18 mouse cellular contexts compared by ENCODE assay signal in the genomic region with DNA sequence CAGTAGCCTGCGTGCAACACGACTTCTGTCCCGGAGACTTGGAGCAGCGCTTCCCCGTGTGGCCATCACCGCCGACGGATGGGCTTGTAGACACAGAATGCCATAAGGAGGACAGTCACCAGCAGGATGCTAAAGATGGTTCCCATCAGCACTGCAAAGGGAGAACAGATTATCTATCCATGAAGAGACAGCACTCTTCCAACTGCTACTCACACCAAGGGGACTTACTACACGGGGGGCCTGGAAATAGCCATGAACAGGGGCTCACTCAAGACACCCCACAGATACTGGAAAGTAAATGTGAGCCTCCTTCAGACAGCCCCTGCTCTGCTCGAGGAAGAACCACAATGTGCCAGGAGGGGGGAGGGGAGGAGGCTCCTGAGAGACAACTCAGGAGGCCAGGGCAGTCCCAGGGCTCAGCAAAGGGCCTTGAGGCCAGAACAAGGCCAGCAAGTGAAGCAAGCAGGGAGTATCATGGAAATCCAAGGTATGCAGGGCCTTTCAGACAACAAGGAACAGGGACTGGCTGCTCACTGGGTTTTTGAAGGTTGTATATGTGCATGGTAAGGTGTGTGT. TPM values are rescaled to one million over a fixed set of nuclear protein-coding genes. Genes with fewer than 3 reads are reported as not detected.
A peak's percentile ranks its signal among the peaks of the same experiment; 100 is the strongest.
DNase-seq lines count a peak whose midpoint lies in the region; ATAC-seq lines count a peak whose summit lies in the region.
"Had no signal": no experiment of that assay in that cellular context is flagged by ENCODE, and none has a peak within 500 bp of the region (broad histone marks: within the 10 kb centered on the region; RNA-seq: fewer than 3 reads in every experiment).

No protein-coding gene starts in this region.

- H3K9me3 ChIP-seq in liver, embryonic 11.5 days (ENCODE audit: control insufficient read depth, low read length) = no peaks in the 10 kb centered on the region
- H3K9me3 ChIP-seq: limb, embryonic 13.5 days had no signal

- H3K4me2 ChIP-seq in liver, embryonic 11.5 days = no peak overlapping the region
- H3K4me2 ChIP-seq: limb, embryonic 13.5 days had no signal

- H3K4me3 ChIP-seq in liver, embryonic 11.5 days (ENCODE audit: low read depth, low read length) = no peak overlapping the region
- H3K4me3 ChIP-seq: gastrocnemius, adult 2 months; limb, embryonic 13.5 days had no signal

- peaks cover 50% of the 10 kb centered on the region for H3K4me1 ChIP-seq in liver, embryonic 11.5 days (replicated peaks; ENCODE audit: control insufficient read depth, insufficient read depth, low read length)

- peak; percentile 47 to 51 for DNase-seq in cerebellum, postnatal 10 days
- DNase-seq in cerebellum, adult 11 months = no peak
- DNase-seq in liver, embryonic 11.5 days (ENCODE audit: low spot score) = no peak
- no peak for DNase-seq in liver
- DNase-seq in testis, postnatal 10 days (ENCODE audit: low spot score) = peak; percentile 73
- DNase-seq in testis, postnatal 14 days (ENCODE audit: low spot score) = no peak
- no peak for DNase-seq in lung, adult 18-20 months
- DNase-seq: forebrain, postnatal 0 days; gastrocnemius, adult 2 months; heart, adult 18-20 months; heart, postnatal 10 days; kidney, adult 9 months; retina, postnatal 1 day had no signal

- peaks cover 9% of the 10 kb centered on the region for H3K36me3 ChIP-seq in liver, embryonic 11.5 days (ENCODE audit: control insufficient read depth, insufficient read depth, low read length)

- H3K27ac ChIP-seq in liver, embryonic 11.5 days (ENCODE audit: low read depth, low read length) = peak overlapping the region; percentile 0; the same call in 1 of the 2 replicates
- H3K27ac ChIP-seq: gastrocnemius, adult 2 months; limb, embryonic 13.5 days had no signal

- ATAC-seq in liver, embryonic 11.5 days (replicated peaks; ENCODE audit: low FRiP score) = no peak
- ATAC-seq: forebrain, postnatal 0 days; Patski had no signal

- WGBS in liver, embryonic 11.5 days = 77% methylated on average over 10 of the region's 10 CpGs

- H3K9ac ChIP-seq in liver, embryonic 11.5 days (ENCODE audit: low read depth, low read length) = no peak overlapping the region
- H3K9ac ChIP-seq: forebrain, postnatal 0 days; limb, embryonic 13.5 days had no signal

- no peaks in the 10 kb centered on the region for H3K27me3 ChIP-seq in liver, embryonic 11.5 days (replicated peaks; ENCODE audit: control insufficient read depth, insufficient read depth, low read length)
- H3K27me3 ChIP-seq: limb, embryonic 13.5 days; Patski had no signal

RNA-seq across cellular contexts. Expression of gene 1500011B03Rik, which starts 14.0 kb away (rescaled TPM):
- polyA plus RNA-seq in liver, embryonic 11.5 days (2014; fragmentation: Nextera tagmentation; extraction: Ambion mirVana) = 70.3 and 75.6 TPM in 2 replicates

RNA-seq across cellular contexts. Expression of gene Git2, which starts 34.0 kb away (rescaled TPM):
- polyA plus RNA-seq in liver, embryonic 11.5 days (2014; fragmentation: Nextera tagmentation; extraction: Ambion mirVana) = 37.5 and 46.1 TPM in 2 replicates

RNA-seq across cellular contexts. Expression of gene Ankrd13a, which starts 34.8 kb away (rescaled TPM):
- 81.2 and 96.5 TPM in 2 replicates for polyA plus RNA-seq in liver, embryonic 11.5 days (2014; fragmentation: Nextera tagmentation; extraction: Ambion mirVana)

RNA-seq across cellular contexts. Expression of gene 4930519G04Rik, which starts 44.2 kb away (rescaled TPM):
- not detected in 2 replicates for polyA plus RNA-seq in liver, embryonic 11.5 days (2014; fragmentation: Nextera tagmentation; extraction: Ambion mirVana)
- polyA plus RNA-seq: embryonic facial prominence, embryonic 11.5 days; forebrain, postnatal 0 days; large intestine, adult 2 months; limb, embryonic 13.5 days; lung, embryonic 16.5 days had no signal

RNA-seq across cellular contexts. Expression of gene Gm9936, which starts 49.2 kb away (rescaled TPM):
- 0.12 TPM in 1 of 2 replicates, not detected in the other for polyA plus RNA-seq in liver, embryonic 11.5 days (2014; fragmentation: Nextera tagmentation; extraction: Ambion mirVana)
- polyA plus RNA-seq: large intestine, adult 2 months; Patski had no signal

Comparison
In these comparisons a context has a peak if more than half of its experiments do, and no peak if none do; other contexts are left out.
1. DNase-seq: peak in cerebellum, postnatal 10 days (2 of 2) and testis, postnatal 10 days (single experiment); none in cerebellum, adult 11 months (single experiment), liver, embryonic 11.5 days (single experiment), liver (single experiment), testis, postnatal 14 days (single experiment) and lung, adult 18-20 months (0 of 2).